Mouse (Mus musculus): ENCODE results near the gene Kdm8.

DNA sequence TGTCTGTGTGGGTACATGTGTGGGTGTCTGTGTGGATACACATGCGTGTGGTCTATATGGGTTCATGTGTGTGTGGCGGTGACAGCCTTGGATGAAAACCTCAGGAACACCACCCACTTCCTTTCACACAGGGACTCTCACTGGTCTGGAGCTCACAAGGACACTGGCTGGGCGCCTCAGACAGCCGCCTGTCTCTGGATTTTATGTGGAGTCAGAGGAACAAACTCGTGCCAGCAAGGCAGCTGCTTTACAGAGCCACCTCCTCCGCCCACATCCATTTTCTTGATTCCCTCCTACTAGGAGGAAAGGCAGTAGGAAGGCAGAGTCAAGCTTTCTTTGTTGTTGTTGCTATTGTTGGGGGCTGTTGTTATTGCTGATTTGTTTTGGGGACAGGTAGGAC is 45.8 kb upstream of the Kdm8 start:
- no peak for TF ChIP-seq ZNF384 (IDR thresholded peaks at IDR 0.05; ENCODE audit: low read depth, low read length)
- TF ChIP-seq MYB (IDR thresholded peaks at IDR 0.05; ENCODE audit: low read depth, low read length), result no peak
- TF ChIP-seq E2F4 (IDR thresholded peaks at IDR 0.05; ENCODE audit: borderline replicate concordance, low read depth, low read length), result no peak
- no peak for TF ChIP-seq POLR2A (IDR thresholded peaks at IDR 0.05; ENCODE audit: control insufficient read depth in 1 of 2, insufficient read depth in 1 of 2, low read depth in 1 of 2, low read length in 2 of 2, poor library complexity in 1 of 2)
- TF ChIP-seq USF1 (IDR thresholded peaks at IDR 0.05; ENCODE audit: low read depth, low read length), result no peak
- no peak for TF ChIP-seq CHD2 (IDR thresholded peaks at IDR 0.05; ENCODE audit: low read length)
- no peak for TF ChIP-seq POLR2AphosphoS5 (IDR thresholded peaks at IDR 0.05; ENCODE audit: borderline replicate concordance, low read depth, low read length)
- no peak for TF ChIP-seq HCFC1 (IDR thresholded peaks at IDR 0.05; ENCODE audit: low read depth, low read length)
- no peak for TF ChIP-seq CTCF (IDR thresholded peaks at IDR 0.05 in 2 of 3, conservative IDR thresholded peaks at IDR 0.05 in 1 of 3; ENCODE audit: control insufficient read depth in 1 of 3, insufficient read depth in 1 of 3, low read depth in 2 of 3, low read length in 3 of 3, poor library complexity in 1 of 3, severe bottlenecking in 1 of 3)
- no peak for TF ChIP-seq KAT2A (conservative IDR thresholded peaks at IDR 0.05; ENCODE audit: low read depth, low read length)

Measured in MEL (cell line).